Mouse (Mus musculus) layer of hippocampus, postnatal 25 days (tissue): ENCODE measurements at regions not wholly inside any gene's neighbourhood (a gene's known extent, or its start where the extent isn't known, plus 50 kb on each side); places are given as distances from the start of the nearest gene placed in this dataset.

Experiments used
- DNase-seq, 2 experiments: peaks; one replicate each; pipeline ENCODE4 v3.0.0; 2022; ENCODE audit warnings: mixed read lengths in 2 of 2, low spot score in 1 of 2; ENCODE audit errors: extremely low spot score in 1 of 2

GRCm38 (mm10) chr13:35079685-35080084 lies 52.8 kb upstream of the Eci2 start:
- no peak for DNase-seq

- no peak for DNase-seq
Measured at GRCm38 (mm10) chr13:35085386-35085785, 58.5 kb upstream of the Eci2 start.

DNA sequence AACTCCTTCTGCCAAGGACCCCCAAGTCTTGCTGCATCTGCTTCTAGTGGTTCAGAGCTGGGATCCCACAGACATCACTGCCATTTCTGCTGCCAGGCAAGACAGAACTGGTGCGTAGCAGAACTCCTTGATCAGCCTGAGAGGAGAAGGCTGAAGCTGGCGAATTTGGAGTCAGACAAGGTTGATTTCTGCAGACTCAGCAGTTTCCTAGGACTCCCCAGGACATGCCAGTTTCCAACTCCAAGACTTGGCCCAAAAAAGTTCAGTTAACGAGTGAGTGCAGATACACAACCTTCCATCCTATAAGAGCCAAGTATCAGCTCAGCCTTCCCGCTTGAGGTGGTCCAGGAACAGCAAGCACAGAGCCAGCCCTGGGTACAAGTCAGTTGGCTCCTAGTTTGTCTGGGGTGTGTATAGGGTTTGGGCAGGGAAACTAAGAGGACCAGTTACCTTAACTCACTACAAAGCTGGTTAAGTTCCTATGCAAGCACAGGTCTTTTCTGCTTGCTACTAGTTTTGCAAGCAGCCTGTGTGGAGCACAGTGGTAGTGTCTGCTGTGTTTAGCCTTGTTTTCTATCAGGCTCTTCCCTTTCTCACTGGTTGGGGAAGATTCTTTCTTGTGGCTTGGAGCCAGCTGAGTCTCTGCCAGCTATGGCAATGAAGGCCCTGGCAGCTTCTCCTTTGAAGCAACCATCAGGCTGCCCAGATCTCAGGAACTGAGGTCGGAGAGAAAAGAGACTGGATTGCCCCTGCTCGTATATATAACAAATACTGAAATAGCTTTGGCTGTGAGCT lies 60.5 kb upstream of the Eci2 start:
- DNase-seq: peak; percentile 7 to 50

- DNase-seq: no peak
Measured at GRCm38 (mm10) chr13:35091155-35091554, 64.3 kb upstream of the Eci2 start.

GRCm38 (mm10) chr13:35119782-35120181 lies 92.9 kb upstream of the Eci2 start:
- DNase-seq: no peak

DNA sequence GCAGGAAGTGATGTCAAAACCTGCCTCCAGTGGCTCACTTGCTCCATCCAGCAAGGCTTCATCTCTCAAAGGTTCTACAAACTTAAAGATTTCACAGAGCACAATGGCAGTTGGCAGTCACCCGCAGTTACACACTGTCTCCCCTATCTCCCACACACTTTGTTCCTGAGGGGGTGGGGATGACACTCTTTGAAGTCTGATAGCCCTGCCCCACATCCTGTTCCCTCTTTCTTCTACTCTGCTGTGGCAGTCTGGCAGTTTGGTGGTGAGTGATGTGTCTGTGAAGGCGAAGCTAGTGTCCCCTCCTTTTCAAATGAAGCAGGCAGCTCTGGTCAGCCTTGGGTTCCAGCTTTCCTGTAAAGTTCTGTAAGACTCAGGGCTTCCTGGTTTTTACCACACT lies 102.6 kb upstream of the Eci2 start:
- no peak for DNase-seq

DNA sequence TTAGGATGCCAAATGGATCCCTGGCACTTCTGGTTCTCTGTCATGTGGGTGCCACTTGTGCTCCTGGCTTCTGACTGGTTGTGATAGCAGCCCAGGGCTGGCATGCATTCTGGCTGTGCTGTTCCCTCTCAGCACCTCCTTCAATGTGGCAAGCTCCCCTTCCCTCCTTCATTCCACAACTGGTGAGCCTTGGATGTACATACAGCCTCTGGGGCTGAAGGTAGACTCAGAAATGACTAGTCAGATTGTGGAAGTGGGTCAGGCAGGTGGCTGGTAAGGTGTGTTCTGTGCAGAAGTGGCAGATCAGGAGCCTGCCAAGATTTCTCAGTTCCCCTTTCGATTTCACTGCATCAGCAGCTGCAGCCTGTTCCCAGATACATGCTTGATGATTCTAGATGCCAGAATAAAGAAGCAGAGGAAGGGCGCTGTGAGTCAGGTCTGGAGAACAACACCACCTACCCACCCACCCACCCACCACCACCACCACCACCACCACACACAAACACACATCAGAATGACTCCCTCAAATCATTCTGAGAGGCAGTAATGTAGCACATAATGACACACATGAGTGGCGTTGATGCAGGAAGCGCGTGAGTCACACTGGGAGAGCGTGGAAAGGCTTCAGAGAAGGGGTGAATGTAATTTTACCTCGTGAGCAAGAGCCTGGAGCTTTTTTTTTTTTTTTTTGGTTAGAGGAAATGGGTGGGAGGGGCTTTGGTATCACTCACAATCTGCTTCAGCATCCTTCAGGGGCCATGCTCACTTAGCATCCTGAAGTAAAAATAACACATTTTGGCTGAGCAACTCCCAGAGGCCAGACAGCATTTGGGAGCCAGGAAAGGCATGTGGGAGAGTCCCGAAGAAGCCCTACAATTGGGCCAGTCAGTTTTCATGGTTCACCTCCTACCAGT lies 104.6 kb upstream of the Eci2 start:
- DNase-seq: peak; percentile 18 to 20

DNA sequence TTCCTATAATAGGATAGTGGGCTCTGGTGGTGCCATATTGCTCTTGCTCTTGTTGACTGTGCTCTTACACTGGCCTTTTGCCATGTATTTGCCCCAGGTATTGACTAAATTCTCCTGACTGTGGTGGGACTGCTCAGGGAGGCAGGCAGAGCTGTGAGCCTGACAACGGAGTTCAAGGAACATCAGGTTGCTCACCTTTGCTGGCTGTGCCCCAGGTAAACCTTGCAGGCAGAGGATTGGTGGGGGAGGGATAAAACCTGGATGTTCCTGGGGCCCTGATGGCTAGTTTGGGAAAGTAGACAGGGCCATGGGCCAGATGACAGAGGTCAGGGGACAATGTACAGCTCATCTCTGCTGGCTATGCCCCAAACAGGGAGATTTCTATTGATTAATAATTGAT lies 124.7 kb upstream of the Eci2 start:
- DNase-seq: no peak

DNA sequence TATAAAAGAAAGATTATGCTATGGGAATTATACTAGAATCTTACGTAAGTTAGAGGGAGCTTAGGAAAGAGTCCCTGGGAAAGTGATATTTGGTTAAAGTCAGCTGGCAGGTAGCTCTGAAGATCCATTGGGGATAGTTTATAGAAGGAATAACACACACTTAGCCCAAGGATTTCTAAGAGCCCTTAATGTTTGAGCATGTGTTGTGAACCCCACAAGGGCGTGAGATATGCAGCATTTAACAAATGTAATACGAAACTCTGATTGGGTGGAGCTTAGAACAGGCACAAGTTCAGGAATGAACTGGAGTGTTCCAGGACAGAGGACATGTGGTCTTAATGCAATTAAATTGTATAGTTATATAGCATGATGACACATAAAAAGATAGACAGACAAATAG lies 132.6 kb upstream of the Eci2 start:
- DNase-seq: no peak

GRCm38 (mm10) chr13:35160767-35161166 lies 133.9 kb upstream of the Eci2 start:
- no peak for DNase-seq

DNA sequence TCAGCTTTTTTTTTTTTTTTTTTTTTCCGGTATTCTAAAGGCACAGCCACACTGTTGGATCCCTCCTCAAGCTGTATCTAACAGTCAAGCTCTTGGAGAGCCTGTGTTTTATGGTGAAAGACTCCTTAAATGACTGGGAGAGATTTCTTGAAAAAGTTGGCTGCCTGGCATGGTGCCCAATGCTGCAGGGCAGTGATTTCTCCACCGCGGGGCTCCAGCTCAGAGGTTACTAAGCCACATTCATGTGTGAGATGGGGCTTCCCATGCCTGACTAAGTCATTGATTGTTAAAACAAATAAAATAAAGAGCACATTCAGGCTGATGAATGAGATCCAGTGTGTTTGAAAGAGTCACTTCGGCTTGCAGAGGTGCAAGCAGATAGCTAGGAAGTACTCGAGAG lies 139.2 kb upstream of the Eci2 start:
- DNase-seq: no peak

GRCm38 (mm10) chr13:35166831-35167541 lies 140.1 kb upstream of the Eci2 start:
- DNase-seq: no peak

GRCm38 (mm10) chr13:35171562-35172254 lies 144.8 kb upstream of the Eci2 start:
- DNase-seq: no peak

DNA sequence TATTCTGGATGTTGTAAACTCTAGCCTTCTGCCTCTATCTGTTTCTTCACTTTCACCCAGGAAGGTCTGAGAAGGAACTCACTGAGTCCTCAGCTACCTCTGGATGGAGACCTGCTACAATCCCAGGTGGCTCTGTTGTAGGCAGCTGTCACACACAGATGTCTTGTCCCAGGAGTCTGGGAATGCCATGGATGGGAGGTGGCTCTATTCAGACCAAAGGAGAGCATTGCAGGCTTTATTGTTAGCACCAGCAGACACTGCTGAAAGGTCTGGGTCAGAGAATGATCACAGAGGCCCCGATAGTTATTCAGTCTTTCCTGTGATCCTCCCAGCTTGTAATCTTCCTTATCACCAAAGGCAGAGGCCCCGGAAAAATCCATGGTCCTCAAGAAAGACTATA lies 146.6 kb upstream of the Eci2 start:
- DNase-seq: no peak

DNA sequence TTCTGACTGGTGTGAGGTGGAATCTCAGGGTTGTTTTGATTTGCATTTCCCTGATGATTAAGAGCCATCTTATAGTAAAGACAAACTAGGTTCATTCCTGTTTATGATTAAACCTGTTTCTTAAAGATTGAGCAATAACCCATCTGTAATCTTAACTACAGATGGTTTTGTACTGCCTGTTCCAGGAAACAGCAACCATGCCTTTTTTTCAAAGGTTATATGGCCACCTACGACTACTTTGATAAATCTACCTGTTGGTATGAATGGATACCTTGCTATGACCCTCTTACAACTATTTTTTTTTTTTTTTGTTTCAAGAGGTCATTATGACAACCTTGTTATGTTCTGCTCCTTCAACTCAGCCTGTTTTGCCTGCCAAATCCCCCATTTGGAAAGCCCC lies 148.7 kb upstream of the Eci2 start:
- DNase-seq: no peak

GRCm38 (mm10) chr13:35177305-35177704 lies 150.4 kb upstream of the Eci2 start:
- no peak for DNase-seq

DNA sequence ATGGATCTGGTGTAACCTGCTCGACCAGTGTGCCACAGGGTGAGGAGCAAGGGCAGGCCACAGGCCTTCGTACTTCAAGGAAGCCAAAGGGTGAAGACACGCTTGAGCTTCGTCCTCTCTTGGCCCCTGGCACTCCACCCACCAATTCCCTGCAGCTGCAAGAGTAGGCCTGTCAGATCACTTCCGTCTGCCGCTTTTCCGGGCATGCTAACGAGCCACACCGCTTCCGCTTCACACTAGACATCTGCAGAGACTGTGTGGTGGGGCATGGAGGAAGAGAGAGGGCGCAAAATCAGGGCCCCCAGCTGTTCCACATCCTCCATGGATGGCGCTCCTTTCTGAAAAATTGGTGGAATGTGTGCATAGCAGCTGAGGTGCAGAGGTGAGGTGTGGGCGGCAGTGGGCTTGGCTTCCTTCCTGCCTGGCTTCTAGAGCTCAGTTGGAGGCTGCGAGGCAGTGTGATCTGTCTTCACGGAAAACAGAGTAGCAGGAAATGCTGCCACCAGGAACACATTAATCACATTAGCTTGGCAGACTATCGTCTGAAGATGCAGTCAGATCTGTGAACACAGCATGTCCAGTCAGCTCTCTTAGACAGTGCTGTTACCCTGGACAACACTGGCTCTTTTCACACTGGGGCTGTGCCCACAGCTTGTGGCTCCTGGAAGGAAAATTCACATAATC lies 162.3 kb upstream of the Eci2 start:
- DNase-seq: no peak

- DNase-seq: no peak
Measured at GRCm38 (mm10) chr13:35202069-35202468, 175.2 kb upstream of the Eci2 start.

DNA sequence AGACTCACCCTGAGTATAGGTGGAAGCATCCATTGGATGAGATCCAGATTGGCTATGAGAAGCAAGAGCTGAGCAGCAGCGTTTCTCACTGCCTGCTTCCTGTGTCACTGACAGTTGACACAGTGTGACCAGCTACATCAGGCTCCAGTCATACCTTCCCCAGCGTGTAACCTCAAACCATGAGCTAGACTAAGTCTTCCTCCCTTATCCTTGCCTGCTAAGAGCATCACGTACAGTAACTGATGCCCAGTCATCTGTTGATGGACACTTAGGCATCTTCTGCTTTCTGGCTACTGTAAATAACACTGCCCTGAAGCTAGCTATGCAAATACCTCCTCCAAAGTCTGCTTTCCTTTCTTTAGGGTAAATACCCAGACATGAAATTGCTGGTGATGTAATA lies 181.4 kb upstream of the Eci2 start:
- no peak for DNase-seq

DNA sequence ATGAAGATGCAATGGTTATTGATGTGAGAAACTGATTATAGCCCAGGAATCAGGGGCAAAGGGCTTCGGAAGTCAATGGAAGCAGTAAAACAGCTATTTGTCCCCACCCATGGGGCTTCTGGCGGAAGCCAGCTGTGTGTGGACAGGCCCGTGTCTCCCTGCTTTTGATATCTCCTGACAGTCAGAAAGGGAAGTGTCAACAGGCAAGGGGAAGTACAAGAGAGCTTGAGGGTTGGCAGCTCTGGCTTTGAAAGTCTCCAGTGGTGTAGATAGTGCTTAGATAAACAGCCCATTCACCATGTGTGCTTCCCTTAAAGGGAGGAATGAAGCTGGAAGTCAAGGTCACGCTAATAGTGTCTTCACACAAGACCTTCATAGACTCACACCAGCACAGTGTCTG lies 182.7 kb upstream of the Eci2 start:
- DNase-seq: no peak
